In the genomic region with DNA sequence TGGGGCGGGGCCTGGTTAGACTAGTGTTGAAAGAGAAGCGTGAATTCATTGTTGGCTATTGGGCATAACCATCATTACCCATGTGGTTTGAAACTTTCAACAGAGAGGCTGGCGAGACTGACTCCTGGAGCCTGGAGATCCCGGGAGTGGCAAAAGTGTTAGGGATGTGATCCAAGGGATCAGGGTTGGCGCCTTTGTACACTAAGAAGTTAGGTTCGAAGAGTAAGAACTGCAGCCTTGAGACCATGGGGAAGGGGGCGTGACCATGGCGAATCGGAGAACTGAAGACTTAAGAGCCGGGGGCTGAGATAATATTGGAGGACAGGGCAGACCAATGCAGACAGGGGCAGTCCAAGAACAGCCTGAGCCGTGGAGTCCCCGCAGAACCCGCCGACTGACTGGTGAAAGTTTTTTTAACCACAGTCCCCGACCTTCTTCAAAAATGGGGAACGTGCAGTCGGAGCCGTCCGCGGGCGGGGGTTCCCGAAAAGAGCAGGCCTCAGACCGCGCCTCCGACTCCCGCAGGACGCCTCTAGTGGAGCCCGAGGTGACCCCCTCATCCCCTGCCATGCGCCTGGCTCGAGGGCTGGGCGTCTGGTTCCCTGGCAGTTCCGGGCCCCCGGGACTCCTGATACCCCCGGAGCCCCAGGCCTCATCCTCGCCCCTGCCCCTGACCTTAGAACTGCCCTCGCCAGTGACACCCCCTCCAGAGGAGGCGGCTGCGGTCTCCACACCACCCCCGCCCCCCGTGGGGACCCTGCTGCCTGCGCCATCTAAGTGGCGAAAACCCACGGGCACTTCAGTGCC, we compare ENCODE assay signal across 8 mouse cellular contexts. TPM values are rescaled to one million over a fixed set of nuclear protein-coding genes. Genes with fewer than 3 reads are reported as not detected.
DNase-seq lines count a peak whose midpoint lies in the region; ATAC-seq and TF ChIP-seq lines count a peak whose summit lies in the region.

No protein-coding gene starts in this region.

- peak overlapping the region; percentile 90 for H3K4me3 ChIP-seq in cerebellum, adult 2 months (replicated peaks; ENCODE audit: insufficient read depth, low read depth, low read length)
- H3K4me3 ChIP-seq in embryonic facial prominence, embryonic 11.5 days (ENCODE audit: low read depth, low read length): peak overlapping the region; percentile 49
- H3K4me3 ChIP-seq in hindbrain, embryonic 13.5 days: peak overlapping the region; percentile 71
- H3K4me3 ChIP-seq in lung, embryonic 15.5 days: peak overlapping the region; percentile 61

- no peak for DNase-seq in cerebellum, adult 2 months
- no peak for DNase-seq in cerebellum, postnatal 4 days (ENCODE audit: low spot score in 2 of 2)
- DNase-seq in CD4-positive helper T cell, adult 2 months (ENCODE audit: low read depth, low spot score): peak; percentile 40
- DNase-seq in embryonic facial prominence, embryonic 11.5 days (ENCODE audit: low spot score): peak; percentile 54
- no peak for DNase-seq in right cerebral cortex, adult 2 months (ENCODE audit: low spot score in 2 of 2)

- WGBS in cerebellum, adult 2 months: 2% methylated on average over 43 of the region's 43 CpGs
- 2% methylated on average over 40 of the region's 43 CpGs for WGBS in embryonic facial prominence, embryonic 11.5 days
- WGBS in hindbrain, embryonic 13.5 days: 1% methylated on average over 43 of the region's 43 CpGs
- 1% methylated on average over 43 of the region's 43 CpGs for WGBS in lung, embryonic 15.5 days

- TF ChIP-seq POLR2A in cerebellum, adult 2 months (IDR thresholded peaks at IDR 0.05; ENCODE audit: borderline replicate concordance, insufficient read depth, low read length): no peak

- peak overlapping the region; percentile 48 for H3K4me2 ChIP-seq in embryonic facial prominence, embryonic 11.5 days (ENCODE audit: low read depth, low read length)
- peak overlapping the region; percentile 73 for H3K4me2 ChIP-seq in hindbrain, embryonic 13.5 days
- peak overlapping the region; percentile 91 for H3K4me2 ChIP-seq in lung, embryonic 15.5 days

- ATAC-seq in embryonic facial prominence, embryonic 11.5 days (replicated peaks; ENCODE audit: insufficient number of reproducible peaks, low FRiP score, low TSS enrichment, low read depth): no peak
- no peak for ATAC-seq in hindbrain, embryonic 13.5 days (ENCODE audit: low FRiP score)
- ATAC-seq in lung, embryonic 15.5 days (ENCODE audit: borderline replicate concordance, extremely low read depth, low FRiP score, low TSS enrichment): no peak
- ATAC-seq in neutrophil, adult 5-6 weeks (ENCODE audit: extremely low read depth, insufficient number of reproducible peaks, low FRiP score, poor library complexity, severe bottlenecking): peak; percentile 27; the same call in 1 of the 2 replicates

- no peaks in the 10 kb centered on the region for H3K27me3 ChIP-seq in cerebellum, adult 2 months (ENCODE audit: control insufficient read depth, insufficient read depth, low read length)
- H3K27me3 ChIP-seq in embryonic facial prominence, embryonic 11.5 days (ENCODE audit: control insufficient read depth, insufficient read depth, low read length): peaks cover 29% of the 10 kb centered on the region
- peaks cover 70% of the 10 kb centered on the region for H3K27me3 ChIP-seq in hindbrain, embryonic 13.5 days
- H3K27me3 ChIP-seq in lung, embryonic 15.5 days: peaks cover 59% of the 10 kb centered on the region

- H3K27ac ChIP-seq in cerebellum, adult 2 months (ENCODE audit: insufficient read depth, low read length): no peak overlapping the region
- H3K27ac ChIP-seq in embryonic facial prominence, embryonic 11.5 days (replicated peaks; ENCODE audit: low read depth, low read length): no peak overlapping the region
- no peak overlapping the region for H3K27ac ChIP-seq in hindbrain, embryonic 13.5 days
- H3K27ac ChIP-seq in lung, embryonic 15.5 days: no peak overlapping the region

- TF ChIP-seq CTCF in cerebellum, adult 2 months (IDR thresholded peaks at IDR 0.05; ENCODE audit: borderline replicate concordance, insufficient read depth, low read depth, low read length): no peak

- H3K9ac ChIP-seq in embryonic facial prominence, embryonic 11.5 days (replicated peaks; ENCODE audit: low read length): peak overlapping the region; percentile 55
- peak overlapping the region; percentile 51; the same call in 1 of the 2 replicates for H3K9ac ChIP-seq in hindbrain, embryonic 13.5 days
- H3K9ac ChIP-seq in lung, embryonic 15.5 days: peak overlapping the region; percentile 44

- peaks cover 11% of the 10 kb centered on the region for H3K36me3 ChIP-seq in embryonic facial prominence, embryonic 11.5 days (replicated peaks; ENCODE audit: control insufficient read depth, insufficient read depth, low read depth, low read length)
- peaks cover 42% of the 10 kb centered on the region for H3K36me3 ChIP-seq in hindbrain, embryonic 13.5 days
- peaks cover 29% of the 10 kb centered on the region for H3K36me3 ChIP-seq in lung, embryonic 15.5 days

- no peaks in the 10 kb centered on the region for H3K9me3 ChIP-seq in embryonic facial prominence, embryonic 11.5 days (replicated peaks; ENCODE audit: control insufficient read depth, low read length)
- H3K9me3 ChIP-seq in hindbrain, embryonic 13.5 days: no peaks in the 10 kb centered on the region
- H3K9me3 ChIP-seq in lung, embryonic 15.5 days: no peaks in the 10 kb centered on the region

- peaks cover 11% of the 10 kb centered on the region; the same call in 1 of the 2 replicates for H3K4me1 ChIP-seq in cerebellum, adult 2 months (ENCODE audit: control insufficient read depth, insufficient read depth, low read length)
- H3K4me1 ChIP-seq in embryonic facial prominence, embryonic 11.5 days (ENCODE audit: control insufficient read depth, insufficient read depth, low read length): peaks cover 9% of the 10 kb centered on the region
- H3K4me1 ChIP-seq in hindbrain, embryonic 13.5 days (replicated peaks): peaks cover 47% of the 10 kb centered on the region
- H3K4me1 ChIP-seq in lung, embryonic 15.5 days: peaks cover 42% of the 10 kb centered on the region

RNA-seq across cellular contexts. Expression of a gene that starts 0.7 kb away (rescaled TPM):
- 22.5 and 25.4 TPM in 2 replicates for polyA plus RNA-seq in cerebellum, adult 2 months (2012; rRNA removed)
- 4.9 and 5.3 TPM in 2 replicates for polyA plus RNA-seq in embryonic facial prominence, embryonic 11.5 days (2014; fragmentation: Nextera tagmentation; extraction: Ambion mirVana)
- 7.1 and 8.2 TPM in 2 replicates for polyA plus RNA-seq in hindbrain, embryonic 13.5 days (2015; fragmentation: Nextera tagmentation; extraction: Ambion mirVana)
- 1.4 and 2.3 TPM in 2 replicates for polyA plus RNA-seq in lung, embryonic 15.5 days (2015; fragmentation: Nextera tagmentation; extraction: Ambion mirVana)
- 0.58 and 0.98 TPM in 2 replicates for total RNA-seq in neutrophil, adult 5-6 weeks (2017)

RNA-seq across cellular contexts. Expression of a gene that starts 0.9 kb away (rescaled TPM):
- 0.86 and 1.1 TPM in 2 replicates for polyA plus RNA-seq in cerebellum, adult 2 months (2012; rRNA removed)
- 0.15 and 0.77 TPM in 2 replicates for polyA plus RNA-seq in embryonic facial prominence, embryonic 11.5 days (2014; fragmentation: Nextera tagmentation; extraction: Ambion mirVana)
- 0.49 and 0.65 TPM in 2 replicates for polyA plus RNA-seq in hindbrain, embryonic 13.5 days (2015; fragmentation: Nextera tagmentation; extraction: Ambion mirVana)
- 0.34 and 0.74 TPM in 2 replicates for polyA plus RNA-seq in lung, embryonic 15.5 days (2015; fragmentation: Nextera tagmentation; extraction: Ambion mirVana)
- 0.47 TPM in 1 of 2 replicates, not detected in the other for total RNA-seq in neutrophil, adult 5-6 weeks (2017)

RNA-seq across cellular contexts. Expression of a gene that starts 9.5 kb away (rescaled TPM):
- 239 and 249 TPM in 2 replicates for polyA plus RNA-seq in cerebellum, adult 2 months (2012; rRNA removed)
- polyA plus RNA-seq in embryonic facial prominence, embryonic 11.5 days (2014; fragmentation: Nextera tagmentation; extraction: Ambion mirVana): 321 and 334 TPM in 2 replicates
- 303 and 305 TPM in 2 replicates for polyA plus RNA-seq in hindbrain, embryonic 13.5 days (2015; fragmentation: Nextera tagmentation; extraction: Ambion mirVana)
- polyA plus RNA-seq in lung, embryonic 15.5 days (2015; fragmentation: Nextera tagmentation; extraction: Ambion mirVana): 267 and 270 TPM in 2 replicates
- 122 and 123 TPM in 2 replicates for total RNA-seq in neutrophil, adult 5-6 weeks (2017)

RNA-seq across cellular contexts. Expression of a gene that starts 14.9 kb away (rescaled TPM):
- polyA plus RNA-seq in cerebellum, adult 2 months (2012; rRNA removed): 76.2 and 81.4 TPM in 2 replicates
- 10.8 and 11.7 TPM in 2 replicates for polyA plus RNA-seq in embryonic facial prominence, embryonic 11.5 days (2014; fragmentation: Nextera tagmentation; extraction: Ambion mirVana)
- 24.7 and 24.8 TPM in 2 replicates for polyA plus RNA-seq in hindbrain, embryonic 13.5 days (2015; fragmentation: Nextera tagmentation; extraction: Ambion mirVana)
- polyA plus RNA-seq in lung, embryonic 15.5 days (2015; fragmentation: Nextera tagmentation; extraction: Ambion mirVana): 17.7 and 19.3 TPM in 2 replicates
- total RNA-seq in neutrophil, adult 5-6 weeks (2017): 23.3 and 26.8 TPM in 2 replicates

RNA-seq across cellular contexts. Expression of a gene that starts 36.3 kb away (rescaled TPM):
- polyA plus RNA-seq in cerebellum, adult 2 months (2012; rRNA removed): 1.2 and 1.5 TPM in 2 replicates
- 0.58 and 0.85 TPM in 2 replicates for polyA plus RNA-seq in embryonic facial prominence, embryonic 11.5 days (2014; fragmentation: Nextera tagmentation; extraction: Ambion mirVana)
- polyA plus RNA-seq in hindbrain, embryonic 13.5 days (2015; fragmentation: Nextera tagmentation; extraction: Ambion mirVana): 0.48 and 0.68 TPM in 2 replicates
- 1.1 and 1.7 TPM in 2 replicates for polyA plus RNA-seq in lung, embryonic 15.5 days (2015; fragmentation: Nextera tagmentation; extraction: Ambion mirVana)
- total RNA-seq in neutrophil, adult 5-6 weeks (2017): 108 and 138 TPM in 2 replicates

Comparison
In these comparisons a context has a peak if more than half of its experiments do, and no peak if none do; other contexts are left out.
1. DNase-seq: peak in CD4-positive helper T cell, adult 2 months (single experiment) and embryonic facial prominence, embryonic 11.5 days (single experiment); none in cerebellum, adult 2 months (0 of 2), cerebellum, postnatal 4 days (0 of 2) and right cerebral cortex, adult 2 months (0 of 2).
2. Peak in every context shown above with its lines, with median percentiles within 50 percentile points of each other: H3K4me3 ChIP-seq, H3K4me2 ChIP-seq and H3K9ac ChIP-seq.